Mouse (Mus musculus): ENCODE measurements around the gene Etl4.

The Etl4 gene

GRCm38 (mm10) chr2:20568456-20568855 lies 658.9 kb downstream of the Etl4 start:
- no peak for DNase-seq (ENCODE audit: low spot score)

GRCm38 (mm10) chr2:20571940-20572339 lies 662.4 kb downstream of the Etl4 start:
- no peak for DNase-seq (ENCODE audit: low spot score)

GRCm38 (mm10) chr2:20580331-20580730 lies 670.8 kb downstream of the Etl4 start:
- DNase-seq (ENCODE audit: low spot score): no peak

GRCm38 (mm10) chr2:20583032-20583431 lies 673.5 kb downstream of the Etl4 start:
- DNase-seq (ENCODE audit: low spot score): no peak

- DNase-seq (ENCODE audit: low spot score): no peak
These were observed 674.1 kb downstream of the Etl4 start for GRCm38 (mm10) chr2:20583562-20584153.

GRCm38 (mm10) chr2:20587913-20588312 lies 678.3 kb downstream of the Etl4 start:
- DNase-seq (ENCODE audit: low spot score): no peak

- no peak for DNase-seq (ENCODE audit: low spot score)
These were observed 679.1 kb downstream of the Etl4 start for GRCm38 (mm10) chr2:20588631-20589030.

- DNase-seq (ENCODE audit: low spot score): no peak
These were observed 684.5 kb downstream of the Etl4 start for GRCm38 (mm10) chr2:20594129-20594528.

GRCm38 (mm10) chr2:20595000-20595399 lies 685.4 kb downstream of the Etl4 start:
- no peak for DNase-seq (ENCODE audit: low spot score)

GRCm38 (mm10) chr2:20596558-20596957 lies 687.0 kb downstream of the Etl4 start:
- DNase-seq (ENCODE audit: low spot score): no peak

- DNase-seq (ENCODE audit: low spot score): no peak
These were observed 687.6 kb downstream of the Etl4 start for GRCm38 (mm10) chr2:20597193-20597592.

GRCm38 (mm10) chr2:20602656-20603055 lies 693.1 kb downstream of the Etl4 start:
- no peak for DNase-seq (ENCODE audit: low spot score)

- DNase-seq (ENCODE audit: low spot score): no peak
These were observed 694.0 kb downstream of the Etl4 start for GRCm38 (mm10) chr2:20603536-20603935.

GRCm38 (mm10) chr2:20603991-20604390 lies 694.4 kb downstream of the Etl4 start:
- no peak for DNase-seq (ENCODE audit: low spot score)

GRCm38 (mm10) chr2:20609203-20609602 lies 699.6 kb downstream of the Etl4 start:
- DNase-seq (ENCODE audit: low spot score): no peak

- DNase-seq (ENCODE audit: low spot score): no peak
These were observed 706.4 kb downstream of the Etl4 start for GRCm38 (mm10) chr2:20615948-20616347.

GRCm38 (mm10) chr2:20618396-20618795 lies 708.8 kb downstream of the Etl4 start:
- no peak for DNase-seq (ENCODE audit: low spot score)

GRCm38 (mm10) chr2:20619881-20620280 lies 710.3 kb downstream of the Etl4 start:
- DNase-seq (ENCODE audit: low spot score): no peak

GRCm38 (mm10) chr2:20629156-20629712 lies 719.7 kb downstream of the Etl4 start:
- DNase-seq (ENCODE audit: low spot score): no peak

GRCm38 (mm10) chr2:20638604-20639003 lies 729.0 kb downstream of the Etl4 start:
- DNase-seq (ENCODE audit: low spot score): no peak

- no peak for DNase-seq (ENCODE audit: low spot score)
These were observed 730.1 kb downstream of the Etl4 start for GRCm38 (mm10) chr2:20639721-20640120.

- no peak for DNase-seq (ENCODE audit: low spot score)
These were observed 733.2 kb downstream of the Etl4 start for GRCm38 (mm10) chr2:20642818-20643217.

GRCm38 (mm10) chr2:20649817-20650216 lies 740.2 kb downstream of the Etl4 start:
- DNase-seq (ENCODE audit: low spot score): no peak

GRCm38 (mm10) chr2:20653116-20653515 lies 743.5 kb downstream of the Etl4 start:
- no peak for DNase-seq (ENCODE audit: low spot score)

Data from urinary bladder, postnatal 10 days (tissue).